Mouse (Mus musculus) layer of hippocampus, postnatal 36 days (tissue): Measurements from ENCODE around the gene Xirp2. TPM values are rescaled to one million over a fixed set of nuclear protein-coding genes. Genes with fewer than 3 reads are reported as not detected.
"Not testable (repeated sequence)": the region's sequence is repeated elsewhere in the genome, so short reads cannot be mapped to it uniquely, and the experiment has no call there.

Experiments
- DNase-seq, 2 experiments: peaks; one replicate each; pipeline ENCODE4 v3.0.0; 2022
- total RNA-seq, 2 experiments: library from RNA; stranded (reverse); gene quantifications; 2 replicates each; pipeline ENCODE4 v1.2.3; 2021

Xirp2 gene
- total RNA-seq, result not detected

GRCm38 (mm10) chr2:67445780-67446179 lies at the start of gene Xirp2:
TSS of gene Xirp2 (plus strand) at chr2:67446002.
- DNase-seq, result no peak

GRCm38 (mm10) chr2:67413425-67413824 lies 32.4 kb upstream of the Xirp2 start, which contains the start of gene Gm21830:
TSS of gene Gm21830 (plus strand) at chr2:67413725.
- DNase-seq, result not testable (repeated sequence)

GRCm38 (mm10) chr2:67420853-67421252 lies 24.9 kb upstream of the Xirp2 start:
- no peak for DNase-seq

GRCm38 (mm10) chr2:67422799-67423198 lies 23.0 kb upstream of the Xirp2 start:
- DNase-seq, result no peak

GRCm38 (mm10) chr2:67433081-67433480 lies 12.7 kb upstream of the Xirp2 start, which contains the start of gene Gm26727:
TSS of gene Gm26727 (minus strand) at chr2:67433181.
- no peak for DNase-seq

- no peak for DNase-seq
Measured at GRCm38 (mm10) chr2:67438309-67438708, 7.5 kb upstream of the Xirp2 start.

GRCm38 (mm10) chr2:67446772-67447171 lies 970 bp downstream of the Xirp2 start:
- DNase-seq, result no peak

- DNase-seq, result peak; percentile 19 to 20
Measured at GRCm38 (mm10) chr2:67447206-67447605, 1.4 kb downstream of the Xirp2 start.

GRCm38 (mm10) chr2:67460857-67461256 lies 15.1 kb downstream of the Xirp2 start:
- no peak for DNase-seq

- DNase-seq, result no peak
Measured at GRCm38 (mm10) chr2:67467036-67467435, 21.2 kb downstream of the Xirp2 start.

GRCm38 (mm10) chr2:67470030-67470429 lies 24.2 kb downstream of the Xirp2 start:
- not testable (repeated sequence) for DNase-seq

- DNase-seq, result peak in 1 of 2 experiments; percentile 33
Measured at GRCm38 (mm10) chr2:67477753-67478152, 32.0 kb downstream of the Xirp2 start.

- no peak for DNase-seq
Measured at GRCm38 (mm10) chr2:67481051-67481450, 35.2 kb downstream of the Xirp2 start.

GRCm38 (mm10) chr2:67486721-67487120 lies 40.9 kb downstream of the Xirp2 start:
- DNase-seq, result no peak

GRCm38 (mm10) chr2:67487162-67487561 lies 41.4 kb downstream of the Xirp2 start:
- peak; percentile 22 to 29 for DNase-seq

GRCm38 (mm10) chr2:67488465-67489127 lies 42.8 kb downstream of the Xirp2 start:
- no peak for DNase-seq

GRCm38 (mm10) chr2:67489128-67489492 lies 43.3 kb downstream of the Xirp2 start:
- DNase-seq, result no peak

- DNase-seq, result no peak
Measured at GRCm38 (mm10) chr2:67505457-67505856, 59.7 kb downstream of the Xirp2 start.

GRCm38 (mm10) chr2:67516405-67516804 lies 70.6 kb downstream of the Xirp2 start:
- no peak for DNase-seq

GRCm38 (mm10) chr2:67535347-67535746 lies 89.5 kb downstream of the Xirp2 start:
- no peak for DNase-seq

- DNase-seq, result no peak
Measured at GRCm38 (mm10) chr2:67539426-67539825, 93.6 kb downstream of the Xirp2 start.

GRCm38 (mm10) chr2:67541957-67542696 lies 96.3 kb downstream of the Xirp2 start:
- no peak for DNase-seq

GRCm38 (mm10) chr2:67544426-67544825 lies 98.6 kb downstream of the Xirp2 start:
- no peak for DNase-seq
